Mouse (Mus musculus) intestine, embryonic 16.5 days (tissue): ENCODE data around the gene Swap70. TPM values are rescaled to one million over a fixed set of nuclear protein-coding genes. Genes with fewer than 3 reads are reported as not detected.

Experiments
- ATAC-seq: fragments of 200-750 bp; cut with Nextera tagmentation; 2 replicates; pipeline ENCODE4 v1.8.0; 2017; ENCODE audit warnings: moderate TSS enrichment, moderate library complexity
- H3K27ac ChIP-seq: fragments of 300-500 bp; sonication (generic); 2 replicates; pipeline ENCODE4 v1.5.1; 2014; ENCODE audit warnings: mild to moderate bottlenecking, low read length
- H3K27me3 ChIP-seq: fragments of 300-500 bp; sonication (generic); replicated peaks from 2 replicates; pipeline ENCODE4 v1.6.1; 2014; ENCODE audit warnings: low read length, control low read depth, mixed read lengths; ENCODE audit not compliant: control insufficient read depth, insufficient read depth
- H3K36me3 ChIP-seq: fragments of 300-500 bp; sonication (generic); 2 replicates; pipeline ENCODE4 v1.6.1; 2014; ENCODE audit warnings: low read length, control low read depth; ENCODE audit not compliant: control insufficient read depth, insufficient read depth
- H3K4me1 ChIP-seq: fragments of 300-500 bp; sonication (generic); 2 replicates; pipeline ENCODE4 v1.6.1; 2014; ENCODE audit warnings: low read length, control low read depth, mixed read lengths; ENCODE audit not compliant: control insufficient read depth, insufficient read depth
- H3K4me2 ChIP-seq: fragments of 300-500 bp; sonication (generic); 2 replicates; pipeline ENCODE4 v1.6.1; 2014; ENCODE audit warnings: low read depth, low read length, control low read depth
- H3K4me3 ChIP-seq: fragments of 300-500 bp; sonication (generic); 2 replicates; pipeline ENCODE4 v1.5.1; 2014; ENCODE audit warnings: mild to moderate bottlenecking, low read length
- H3K9ac ChIP-seq: fragments of 300-500 bp; sonication (generic); 2 replicates; pipeline ENCODE4 v1.6.1; 2014; ENCODE audit warnings: low read depth, low read length
- H3K9me3 ChIP-seq: fragments of 300-500 bp; sonication (generic); 2 replicates; pipeline ENCODE4 v1.6.1; 2016; ENCODE audit warnings: low read length, control low read depth; ENCODE audit not compliant: control insufficient read depth
- WGBS: fragments of 180-500 bp; shearing (Covaris S2); extraction: QIAGEN DNeasy Blood & Tissue Kit; methylation state at CpG from one replicate; pipeline ENCODE4 v1.1.7; 2014; 5-methylcytosine and 5-hydroxymethylcytosine counted together
- polyA plus RNA-seq: library from polyadenylated mRNA; unstranded; fragments of >200 nt; fragmentation: Nextera tagmentation; extraction: Ambion mirVana; gene quantifications from 2 replicates; pipeline ENCODE4 v1.2.1, GENCODE M21; 2015

Gene Swap70
- polyA plus RNA-seq, 1 experiment from 2014 or later, result 28.4 TPM

DNA sequence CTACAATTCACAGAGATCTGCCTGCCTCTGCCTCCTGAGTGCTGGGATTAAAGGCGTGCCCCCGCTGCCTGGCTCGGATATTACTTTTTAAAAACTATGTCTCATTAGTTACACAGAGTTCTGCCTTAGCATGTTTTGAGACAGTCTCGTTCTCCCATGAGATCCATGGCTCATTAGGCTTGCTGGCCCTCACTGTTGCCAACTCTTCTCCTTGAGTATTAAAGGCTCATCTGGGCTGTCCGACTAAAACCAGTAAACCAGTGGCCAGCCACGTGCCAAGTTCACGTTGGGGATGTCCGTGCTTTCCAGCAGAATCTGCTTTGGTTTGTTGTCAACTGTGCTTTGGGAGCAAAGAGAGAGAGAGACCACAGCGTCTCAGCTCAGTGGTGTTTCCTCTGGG is 25.0 kb downstream of the Swap70 start:
- 89% methylated on average over 9 of the region's 9 CpGs for WGBS

DNA sequence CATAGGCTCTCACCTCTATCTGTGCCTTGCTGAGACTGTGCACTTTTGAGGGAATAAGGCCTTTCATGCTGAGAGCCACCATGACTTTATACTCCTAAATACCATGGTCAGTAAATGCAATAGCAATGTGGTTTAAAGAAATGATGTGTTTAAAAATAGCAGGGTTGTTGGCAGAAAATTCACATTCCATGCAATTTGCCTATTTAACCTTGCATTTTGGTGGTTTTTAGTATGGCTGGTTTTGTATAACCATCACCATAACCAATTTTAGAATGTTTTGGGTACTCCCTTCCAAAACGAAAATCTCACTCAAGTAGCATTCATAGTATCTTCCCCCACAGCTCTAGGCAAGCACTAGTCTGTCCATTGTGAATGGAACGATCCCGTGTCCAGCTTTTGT is 26.3 kb downstream of the Swap70 start:
- no peak for ATAC-seq
- 93% methylated on average over 3 of the region's 3 CpGs for WGBS

More for the DNA sequence above, 25.0 kb downstream of the Swap70 start:
- H3K27me3 ChIP-seq, result no peaks in the 10 kb centered on the region
- ATAC-seq, result no peak
- H3K4me2 ChIP-seq, result no peak overlapping the region
- H3K9me3 ChIP-seq, result no peaks in the 10 kb centered on the region
- no peaks in the 10 kb centered on the region for H3K4me1 ChIP-seq
- H3K27ac ChIP-seq, result no peak overlapping the region
- no peak overlapping the region for H3K4me3 ChIP-seq
- H3K9ac ChIP-seq, result no peak overlapping the region
- H3K36me3 ChIP-seq, result no peaks in the 10 kb centered on the region

DNA sequence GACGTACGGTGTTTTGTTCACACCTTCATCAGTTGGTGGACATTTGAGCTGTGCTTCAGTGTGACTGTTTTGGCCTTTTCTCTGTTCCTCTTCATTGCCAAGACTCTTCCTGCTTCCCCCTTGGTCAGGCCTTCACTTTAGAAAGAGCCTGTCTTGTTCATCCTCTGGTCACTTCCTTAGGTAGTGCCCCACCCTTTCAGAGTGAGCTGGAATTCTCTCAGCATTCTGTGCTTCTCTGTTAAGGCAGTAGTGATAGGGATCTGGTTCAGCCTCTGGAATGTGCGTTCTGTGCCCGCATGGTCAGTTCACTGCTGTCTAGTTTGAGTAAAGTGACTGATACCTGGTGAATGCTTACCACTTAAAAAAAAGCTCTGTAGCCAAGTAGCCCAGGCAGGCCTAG is 27.2 kb downstream of the Swap70 start:
- 85% methylated on average over 4 of the region's 4 CpGs for whole genome bisulfite sequencing
- no peak for ATAC-seq

More for the DNA sequence above, 26.3 kb downstream of the Swap70 start:
- Histone ChIP-seq H3K4me2 (no peak overlapping the region), H3K27ac (no peak overlapping the region), H3K27me3 (no peaks in the 10 kb centered on the region), H3K4me3 (no peak overlapping the region), H3K9ac (no peak overlapping the region), H3K4me1 (no peaks in the 10 kb centered on the region), H3K9me3 (no peaks in the 10 kb centered on the region), H3K36me3 (0 out of 2 replicates have a peak, but pooled peaks cover 5% of the 10 kb centered on the region)

DNA sequence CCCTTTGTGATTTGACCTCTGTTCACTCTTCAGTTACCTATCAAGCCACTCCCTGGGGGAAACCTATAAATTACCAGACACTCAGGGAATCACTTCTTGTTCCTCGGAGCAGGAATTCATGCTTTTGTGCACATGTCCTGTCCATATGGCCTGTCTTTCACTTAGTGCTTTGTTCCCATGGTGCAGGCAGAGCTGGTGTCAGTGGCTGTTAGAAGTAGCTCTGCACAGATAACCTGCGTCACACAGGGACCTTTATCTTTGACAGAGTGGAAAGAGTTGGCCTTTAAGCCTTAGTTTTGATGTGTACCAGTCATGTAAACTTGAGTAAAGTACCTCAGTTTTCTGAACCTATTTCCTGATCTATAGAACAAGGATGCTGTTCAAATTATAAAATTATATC is 32.4 kb downstream of the Swap70 start:
- H3K36me3 ChIP-seq, result 0 out of 2 replicates have a peak, but pooled peaks cover 10% of the 10 kb centered on the region
- no peaks in the 10 kb centered on the region for H3K27me3 ChIP-seq
- H3K4me3 ChIP-seq, result no peak overlapping the region
- no peak overlapping the region for H3K27ac ChIP-seq
- no peaks in the 10 kb centered on the region for H3K9me3 ChIP-seq
- H3K9ac ChIP-seq, result no peak overlapping the region
- 60% methylated on average over 2 of the region's 2 CpGs for WGBS
- no peak for ATAC-seq
- H3K4me2 ChIP-seq, result no peak overlapping the region
- peaks cover 14% of the 10 kb centered on the region for H3K4me1 ChIP-seq

More for the DNA sequence above, 27.2 kb downstream of the Swap70 start:
- Histone ChIP-seq H3K27ac (no peak overlapping the region), H3K4me2 (no peak overlapping the region), H3K36me3 (0 out of 2 replicates have a peak, but pooled peaks cover 10% of the 10 kb centered on the region), H3K9me3 (no peaks in the 10 kb centered on the region), H3K4me1 (no peaks in the 10 kb centered on the region), H3K27me3 (no peaks in the 10 kb centered on the region), H3K9ac (no peak overlapping the region), H3K4me3 (no peak overlapping the region)

DNA sequence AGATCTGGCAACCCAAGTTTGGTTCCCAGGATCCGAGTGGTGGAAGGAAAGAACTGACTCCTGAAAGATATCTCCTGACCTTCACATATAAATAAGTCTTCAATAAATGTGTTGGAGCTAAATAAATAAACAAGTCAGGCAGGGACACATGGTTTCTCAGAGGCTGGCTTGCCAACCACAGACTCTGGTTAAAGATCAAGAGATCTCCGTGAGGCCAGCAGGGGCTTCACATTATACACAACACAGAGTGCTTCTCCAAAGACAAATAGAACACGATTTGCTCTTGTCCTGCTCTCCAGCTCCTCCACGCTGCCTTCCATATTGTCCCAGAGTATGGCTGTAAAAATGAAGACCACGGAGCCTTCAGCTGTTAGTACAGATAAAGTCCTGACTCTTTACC is 32.9 kb downstream of the Swap70 start:
- H3K4me2 ChIP-seq, result no peak overlapping the region
- peaks cover 14% of the 10 kb centered on the region for H3K4me1 ChIP-seq
- no peak for ATAC-seq
- no peak overlapping the region for H3K4me3 ChIP-seq
- H3K27ac ChIP-seq, result no peak overlapping the region
- 69% methylated on average over 5 of the region's 5 CpGs for WGBS
- H3K9ac ChIP-seq, result no peak overlapping the region
- H3K36me3 ChIP-seq, result 0 out of 2 replicates have a peak, but pooled peaks cover 10% of the 10 kb centered on the region
- no peaks in the 10 kb centered on the region for H3K9me3 ChIP-seq
- H3K27me3 ChIP-seq, result no peaks in the 10 kb centered on the region

DNA sequence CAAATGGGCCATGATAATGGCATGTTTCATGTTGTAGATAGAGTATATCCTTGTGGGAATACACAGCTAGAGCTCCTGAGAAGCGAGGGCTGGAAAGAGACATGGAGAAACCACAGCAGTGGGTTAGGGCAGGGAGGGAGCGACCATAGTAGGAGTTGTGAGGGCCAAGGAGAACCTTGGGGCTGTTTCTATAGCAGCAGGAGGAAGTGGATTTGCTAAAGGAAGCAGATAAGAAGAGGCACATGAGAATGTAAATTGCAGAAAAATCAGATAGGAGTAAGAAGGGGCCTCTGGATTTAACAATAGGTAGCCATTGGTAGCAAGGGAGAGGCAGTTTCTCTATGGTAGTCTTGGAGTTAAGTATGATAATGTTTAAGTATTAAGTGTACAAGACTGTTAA is 35.5 kb downstream of the Swap70 start:
- ATAC-seq, result peak; percentile 59
- no peak overlapping the region for H3K4me2 ChIP-seq
- no peaks in the 10 kb centered on the region for H3K9me3 ChIP-seq
- peaks cover 14% of the 10 kb centered on the region for H3K4me1 ChIP-seq
- H3K9ac ChIP-seq, result no peak overlapping the region
- no peak overlapping the region for H3K27ac ChIP-seq
- 76% methylated on average over 2 of the region's 2 CpGs for WGBS
- H3K36me3 ChIP-seq, result 0 out of 2 replicates have a peak, but pooled peaks cover 10% of the 10 kb centered on the region
- no peak overlapping the region for H3K4me3 ChIP-seq
- H3K27me3 ChIP-seq, result no peaks in the 10 kb centered on the region

DNA sequence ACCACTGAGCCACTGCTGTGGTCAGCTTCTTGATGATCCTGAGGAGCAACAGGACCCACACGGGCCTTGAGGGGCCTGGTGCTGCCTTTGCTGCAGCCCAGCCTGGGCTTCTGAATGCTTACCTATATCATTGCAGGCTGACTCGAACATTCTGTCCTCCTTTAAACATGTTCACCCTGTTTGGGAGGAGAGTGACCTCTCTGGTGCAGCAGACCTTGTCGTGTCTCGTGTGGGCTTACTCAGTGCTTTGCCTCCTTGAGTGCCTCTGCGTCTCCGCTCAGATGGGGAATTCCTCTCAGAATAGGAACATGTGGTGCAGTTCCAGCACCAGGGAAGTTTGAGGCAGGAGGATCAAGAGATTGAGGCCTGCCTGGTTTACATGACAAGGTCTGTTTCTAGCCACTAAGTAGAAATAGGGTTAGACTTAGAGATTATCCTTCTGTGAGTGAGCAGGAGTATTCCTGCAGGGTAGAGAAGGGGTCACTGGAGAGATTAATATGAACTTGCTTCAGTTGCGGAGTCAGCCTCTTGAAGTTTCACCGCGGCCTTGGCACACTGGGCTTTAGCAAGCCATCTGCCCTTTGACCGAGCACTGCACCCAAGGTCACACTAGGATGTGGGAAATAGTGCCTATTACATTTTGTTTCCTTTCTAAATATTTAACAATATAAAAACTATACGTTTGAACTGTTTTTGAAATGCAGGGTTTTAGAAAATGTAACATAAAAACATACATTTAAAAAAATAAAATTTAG is 36.9 kb downstream of the Swap70 start:
- H3K36me3 ChIP-seq, result no peaks in the 10 kb centered on the region
- H3K4me3 ChIP-seq, result no peak overlapping the region
- H3K4me2 ChIP-seq, result no peak overlapping the region
- H3K4me1 ChIP-seq, result peaks cover 14% of the 10 kb centered on the region
- 82% methylated on average over 11 of the region's 11 CpGs for WGBS
- no peak overlapping the region for H3K9ac ChIP-seq
- H3K27me3 ChIP-seq, result no peaks in the 10 kb centered on the region
- no peak for ATAC-seq
- H3K27ac ChIP-seq, result no peak overlapping the region
- no peaks in the 10 kb centered on the region for H3K9me3 ChIP-seq

DNA sequence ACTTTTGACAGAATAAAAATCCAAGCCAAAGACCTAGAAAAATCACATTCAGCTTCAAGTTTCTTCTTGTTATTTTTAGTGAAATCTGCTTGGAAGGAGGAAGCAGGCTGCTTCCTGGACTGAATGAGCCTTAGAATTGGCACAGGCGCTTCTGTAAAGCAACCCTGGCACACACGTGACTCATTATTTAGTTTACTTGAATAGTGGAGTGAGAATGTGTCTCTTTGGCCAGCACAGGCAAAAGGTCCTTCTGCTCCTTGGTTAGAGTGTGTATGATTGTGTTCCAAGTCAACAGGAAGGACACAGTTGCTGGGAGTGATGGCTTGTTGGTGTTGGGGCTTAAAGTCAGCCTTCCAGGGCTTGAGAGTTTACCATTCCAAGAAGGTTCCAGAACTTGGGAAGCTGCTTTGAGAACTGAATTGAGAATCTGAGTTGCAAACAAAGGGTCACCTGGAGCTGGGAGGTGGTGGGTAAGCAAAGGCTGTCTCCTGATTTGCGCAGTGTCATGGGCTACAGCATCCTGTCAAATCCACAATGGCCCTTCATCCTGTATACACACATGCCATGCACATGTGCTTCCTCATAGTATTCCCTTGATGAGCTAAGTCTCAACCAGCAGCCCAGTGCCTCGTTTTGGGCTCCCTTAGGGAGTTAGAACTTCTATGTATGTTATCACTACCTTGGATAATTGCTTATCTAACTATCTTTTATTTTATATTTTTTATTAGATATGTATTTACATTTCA is 38.6 kb downstream of the Swap70 start:
- WGBS, result 69% methylated on average over 4 of the region's 4 CpGs
- Histone ChIP-seq H3K4me2 (no peak overlapping the region), H3K36me3 (no peaks in the 10 kb centered on the region), H3K27ac (0 out of 2 replicates have a peak overlapping the region, but pooled peaks have one; percentile 30), H3K27me3 (no peaks in the 10 kb centered on the region), H3K4me1 (peaks cover 14% of the 10 kb centered on the region), H3K4me3 (no peak overlapping the region), H3K9ac (no peak overlapping the region), H3K9me3 (no peaks in the 10 kb centered on the region)
- ATAC-seq, result peak; percentile 31; the same call in 1 of the 2 replicates

DNA sequence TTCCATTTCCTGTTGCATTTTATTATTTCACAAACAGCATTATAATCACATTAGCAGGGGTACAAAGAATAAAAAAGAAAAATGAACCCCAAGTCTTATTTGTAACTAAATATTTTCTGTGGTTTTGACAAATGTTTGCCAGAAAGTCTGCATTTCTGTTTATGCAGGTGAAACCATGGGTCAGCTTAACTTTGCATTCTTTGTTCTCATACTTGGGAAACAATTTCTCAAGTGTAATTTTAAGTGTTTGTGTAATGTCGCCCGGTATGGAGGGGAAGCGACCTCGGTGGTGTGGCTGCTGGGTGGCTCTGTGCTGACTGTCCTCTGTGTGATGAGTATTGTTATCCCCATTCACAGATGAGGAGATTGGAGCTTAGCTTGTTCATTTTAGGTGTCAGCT is 40.3 kb downstream of the Swap70 start:
- no peak overlapping the region for H3K27ac ChIP-seq
- no peak for ATAC-seq
- no peaks in the 10 kb centered on the region for H3K9me3 ChIP-seq
- no peaks in the 10 kb centered on the region for H3K36me3 ChIP-seq
- H3K4me1 ChIP-seq, result peaks cover 10% of the 10 kb centered on the region
- WGBS, result 60% methylated on average over 4 of the region's 4 CpGs
- no peak overlapping the region for H3K9ac ChIP-seq
- no peak overlapping the region for H3K4me3 ChIP-seq
- H3K4me2 ChIP-seq, result no peak overlapping the region
- no peaks in the 10 kb centered on the region for H3K27me3 ChIP-seq
